Mouse (Mus musculus): ENCODE data around the gene Unk. TPM values are rescaled to one million over a fixed set of nuclear protein-coding genes. Genes with fewer than 3 reads are reported as not detected.
"Not testable (repeated sequence)": the region's sequence is repeated elsewhere in the genome, so short reads cannot be mapped to it uniquely, and the experiment has no call there.

Gene Unk
- polyA plus RNA-seq, 1 experiment from 2014 or later, result 40.4 TPM

- peak overlapping the region; percentile 68 for H3K4me3 ChIP-seq
- no peaks in the 10 kb centered on the region for H3K36me3 ChIP-seq
- 21% methylated on average over 14 of the region's 14 CpGs for WGBS
- peaks cover 22% of the 10 kb centered on the region for H3K4me1 ChIP-seq
- H3K9ac ChIP-seq (replicated peaks), result peak overlapping the region; percentile 67
- no peaks in the 10 kb centered on the region for H3K27me3 ChIP-seq
- peak overlapping the region; percentile 73; the same call in 1 of the 2 replicates for H3K27ac ChIP-seq (replicated peaks)
- peak; percentile 2; the same call in 1 of the 2 replicates for ATAC-seq (replicated peaks)
- H3K9me3 ChIP-seq, result no peaks in the 10 kb centered on the region
- H3K4me2 ChIP-seq (replicated peaks), result peak overlapping the region; percentile 86
Measured at GRCm38 (mm10) chr11:116011529-116012261, 18.4 kb upstream of the Unk start.

GRCm38 (mm10) chr11:116012262-116012947, 17.7 kb upstream of the Unk start, which contains the start of gene Galk1:
Galk1 (minus strand) TSS chr11:116012719.
- Histone ChIP-seq H3K4me2 (replicated peaks) (peak within 1 kb of the TSS; percentile 86), H3K9ac (replicated peaks) (peak within 1 kb of the TSS; percentile 67), H3K36me3 (no peaks in the 10 kb centered on the region), H3K4me1 (peaks cover 22% of the 10 kb centered on the region), H3K27me3 (no peaks in the 10 kb centered on the region), H3K4me3 (peak within 1 kb of the TSS; percentile 68), H3K9me3 (no peaks in the 10 kb centered on the region), H3K27ac (replicated peaks) (peak within 1 kb of the TSS; percentile 73)
- ATAC-seq (replicated peaks), result peak; percentile 84
- WGBS, result under 1% methylated on average over 55 of the region's 55 CpGs

- Histone ChIP-seq H3K9me3 (no peaks in the 10 kb centered on the region), H3K27ac (replicated peaks) (no peak overlapping the region), H3K27me3 (no peaks in the 10 kb centered on the region), H3K4me1 (peaks cover 22% of the 10 kb centered on the region), H3K9ac (replicated peaks) (no peak overlapping the region), H3K36me3 (peaks cover under 1% of the 10 kb centered on the region; the same call in 1 of the 2 replicates), H3K4me3 (no peak overlapping the region), H3K4me2 (replicated peaks) (no peak overlapping the region)
- WGBS, result 41% methylated on average over 8 of the region's 8 CpGs
- no peak for ATAC-seq (replicated peaks)
Measured at GRCm38 (mm10) chr11:116014821-116015220, 15.3 kb upstream of the Unk start.

GRCm38 (mm10) chr11:116018106-116018505, 12.0 kb upstream of the Unk start:
- Histone ChIP-seq H3K27me3 (no peaks in the 10 kb centered on the region), H3K36me3 (peaks cover 25% of the 10 kb centered on the region), H3K9ac (replicated peaks) (no peak overlapping the region), H3K4me1 (peaks cover 19% of the 10 kb centered on the region), H3K9me3 (no peaks in the 10 kb centered on the region), H3K4me3 (no peak overlapping the region), H3K27ac (replicated peaks) (no peak overlapping the region), H3K4me2 (replicated peaks) (no peak overlapping the region)
- ATAC-seq (replicated peaks), result no peak
- 32% methylated on average over 6 of the region's 6 CpGs for WGBS

- Histone ChIP-seq H3K4me1 (peaks cover 18% of the 10 kb centered on the region), H3K36me3 (peaks cover 25% of the 10 kb centered on the region)
- H3K9me3 ChIP-seq; H3K4me3 ChIP-seq; H3K9ac ChIP-seq (replicated peaks); H3K27ac ChIP-seq (replicated peaks); H3K27me3 ChIP-seq; H3K4me2 ChIP-seq (replicated peaks); ATAC-seq (replicated peaks): not testable (repeated sequence)
- WGBS, result 91% methylated on average over 4 of the region's 4 CpGs
Measured at GRCm38 (mm10) chr11:116018867-116019266, 11.3 kb upstream of the Unk start.

GRCm38 (mm10) chr11:116019360-116019791, 10.7 kb upstream of the Unk start:
- H3K4me1 ChIP-seq, result peaks cover 18% of the 10 kb centered on the region
- H3K9ac ChIP-seq (replicated peaks), result no peak overlapping the region
- no peaks in the 10 kb centered on the region for H3K27me3 ChIP-seq
- whole genome bisulfite sequencing, result 76% methylated on average over 1 of the region's 1 CpGs
- no peak for ATAC-seq (replicated peaks)
- peaks cover 25% of the 10 kb centered on the region for H3K36me3 ChIP-seq
- no peak overlapping the region for H3K4me2 ChIP-seq (replicated peaks)
- H3K27ac ChIP-seq (replicated peaks), result no peak overlapping the region
- no peak overlapping the region for H3K4me3 ChIP-seq
- H3K9me3 ChIP-seq, result no peaks in the 10 kb centered on the region

GRCm38 (mm10) chr11:116019976-116020411, 10.1 kb upstream of the Unk start:
- Histone ChIP-seq H3K4me1 (peaks cover 18% of the 10 kb centered on the region), H3K9ac (replicated peaks) (no peak overlapping the region), H3K4me3 (no peak overlapping the region), H3K9me3 (no peaks in the 10 kb centered on the region), H3K27ac (replicated peaks) (no peak overlapping the region), H3K4me2 (replicated peaks) (no peak overlapping the region), H3K36me3 (peaks cover 25% of the 10 kb centered on the region), H3K27me3 (no peaks in the 10 kb centered on the region)
- ATAC-seq (replicated peaks), result no peak
- WGBS, result 84% methylated on average over 2 of the region's 2 CpGs

GRCm38 (mm10) chr11:116020519-116020922, 9.6 kb upstream of the Unk start:
- Histone ChIP-seq H3K4me1 (peaks cover 18% of the 10 kb centered on the region), H3K36me3 (peaks cover 25% of the 10 kb centered on the region), H3K4me2 (replicated peaks) (no peak overlapping the region), H3K27me3 (no peaks in the 10 kb centered on the region), H3K9me3 (no peaks in the 10 kb centered on the region), H3K27ac (replicated peaks) (no peak overlapping the region), H3K9ac (replicated peaks) (no peak overlapping the region), H3K4me3 (no peak overlapping the region)
- 40% methylated on average over 1 of the region's 1 CpGs for WGBS
- no peak for ATAC-seq (replicated peaks)

- WGBS, result 73% methylated on average over 6 of the region's 6 CpGs
- peak overlapping the region; percentile 22 for H3K4me3 ChIP-seq
- 0 out of 2 replicates have a peak overlapping the region, but pooled peaks have one; percentile 0 for H3K27ac ChIP-seq (replicated peaks)
- peaks cover 18% of the 10 kb centered on the region for H3K4me1 ChIP-seq
- H3K27me3 ChIP-seq, result no peaks in the 10 kb centered on the region
- H3K4me2 ChIP-seq (replicated peaks), result peak overlapping the region; percentile 74
- ATAC-seq (replicated peaks), result no peak
- peaks cover 25% of the 10 kb centered on the region for H3K36me3 ChIP-seq
- no peaks in the 10 kb centered on the region for H3K9me3 ChIP-seq
- H3K9ac ChIP-seq (replicated peaks), result 0 out of 2 replicates have a peak overlapping the region, but pooled peaks have one; percentile 3
Measured at GRCm38 (mm10) chr11:116021328-116022220, 8.5 kb upstream of the Unk start.

GRCm38 (mm10) chr11:116022256-116022780, 7.8 kb upstream of the Unk start:
- peak overlapping the region; percentile 40 for H3K9ac ChIP-seq (replicated peaks)
- no peaks in the 10 kb centered on the region for H3K9me3 ChIP-seq
- peaks cover 25% of the 10 kb centered on the region for H3K36me3 ChIP-seq
- no peaks in the 10 kb centered on the region for H3K27me3 ChIP-seq
- 49% methylated on average over 4 of the region's 4 CpGs for WGBS
- no peak for ATAC-seq (replicated peaks)
- peaks cover 18% of the 10 kb centered on the region for H3K4me1 ChIP-seq
- peak overlapping the region; percentile 81 for H3K4me3 ChIP-seq
- no peak overlapping the region for H3K27ac ChIP-seq (replicated peaks)
- H3K4me2 ChIP-seq (replicated peaks), result peak overlapping the region; percentile 74

- not testable (repeated sequence) for ATAC-seq (replicated peaks); H3K9me3 ChIP-seq; H3K27me3 ChIP-seq
- Histone ChIP-seq H3K4me2 (replicated peaks) (peak overlapping the region; percentile 74), H3K4me1 (peaks cover 18% of the 10 kb centered on the region), H3K4me3 (peak overlapping the region; percentile 81), H3K36me3 (peaks cover 25% of the 10 kb centered on the region), H3K9ac (replicated peaks) (peak overlapping the region; percentile 98), H3K27ac (replicated peaks) (peak overlapping the region; percentile 99)
- WGBS, result 5% methylated on average over 18 of the region's 18 CpGs
Measured at GRCm38 (mm10) chr11:116023074-116023770, 6.9 kb upstream of the Unk start.

Measured in forebrain, embryonic 15.5 days (tissue).